Mouse (Mus musculus) cortical plate, adult 2 months (tissue): ENCODE data around the gene Tmprss11g. TPM values are rescaled to one million over a fixed set of nuclear protein-coding genes. Genes with fewer than 3 reads are reported as not detected.

Source experiments
- H3K27ac ChIP-seq: fragments of 200-500 bp; 2 replicates; pipeline ENCODE4 v1.5.1; 2012; ENCODE audit warnings: low read length, control low read depth, inconsistent platforms; ENCODE audit not compliant: insufficient read depth
- H3K4me1 ChIP-seq: fragments of 200-500 bp; 2 replicates; pipeline ENCODE4 v1.6.1; 2011; ENCODE audit warnings: low read length; ENCODE audit not compliant: control insufficient read depth, insufficient read depth
- H3K4me3 ChIP-seq: fragments of 200-500 bp; 2 replicates; pipeline ENCODE4 v1.5.1; 2011; ENCODE audit warnings: mild to moderate bottlenecking, low read length, control low read depth; ENCODE audit not compliant: insufficient read depth
- CTCF ChIP-seq: fragments of 200-500 bp; IDR thresholded peaks from 2 replicates; pipeline ENCODE4 v1.5.1; 2011; ENCODE audit warnings: mild to moderate bottlenecking, control low read depth, low read length; ENCODE audit not compliant: insufficient read depth; ENCODE audit errors: extremely low read depth
- POLR2A ChIP-seq: fragments of 200-500 bp; IDR thresholded peaks from 2 replicates; pipeline ENCODE4 v1.6.1; 2011; ENCODE audit warnings: mild to moderate bottlenecking, low read length, control low read depth; ENCODE audit not compliant: insufficient read depth; ENCODE audit errors: extremely low read depth
- polyA plus RNA-seq: library from polyadenylated mRNA; depleted of rRNA; stranded (reverse); fragments of >200 nt; gene quantifications from 2 replicates; pipeline ENCODE4 v1.2.3, GENCODE M21; 2012; rRNA removed

Gene Tmprss11g
- not detected in 2 replicates for polyA plus RNA-seq

DNA sequence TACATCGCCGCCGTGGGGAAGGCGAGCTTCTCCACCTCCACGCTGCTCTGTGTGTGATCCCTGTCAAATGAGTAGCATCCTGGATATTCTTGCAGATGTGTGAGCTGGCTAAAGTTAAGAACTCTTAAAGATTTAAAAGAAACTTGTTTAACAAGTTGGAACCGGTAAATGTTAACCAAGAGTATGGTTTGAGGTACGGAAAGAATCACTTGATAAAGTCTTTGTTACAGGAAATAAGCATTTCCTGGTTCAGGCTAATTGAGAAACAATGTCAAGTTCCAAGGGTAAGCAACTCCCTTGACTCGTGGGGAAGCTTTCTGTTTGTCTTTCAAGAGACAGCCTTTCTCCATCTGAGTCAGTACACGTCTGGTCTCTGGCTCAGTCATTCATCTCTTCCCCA, at the start of gene Tmprss11g:
Tmprss11g (minus strand) TSS at position 101 of the 400 bp plus-strand sequence.
- Histone ChIP-seq H3K4me1 (no peaks in the 10 kb centered on the region), H3K27ac (no peak within 1 kb of the TSS), H3K4me3 (no peak within 1 kb of the TSS)
- TF ChIP-seq POLR2A: no peak
- no peak for TF ChIP-seq CTCF

DNA sequence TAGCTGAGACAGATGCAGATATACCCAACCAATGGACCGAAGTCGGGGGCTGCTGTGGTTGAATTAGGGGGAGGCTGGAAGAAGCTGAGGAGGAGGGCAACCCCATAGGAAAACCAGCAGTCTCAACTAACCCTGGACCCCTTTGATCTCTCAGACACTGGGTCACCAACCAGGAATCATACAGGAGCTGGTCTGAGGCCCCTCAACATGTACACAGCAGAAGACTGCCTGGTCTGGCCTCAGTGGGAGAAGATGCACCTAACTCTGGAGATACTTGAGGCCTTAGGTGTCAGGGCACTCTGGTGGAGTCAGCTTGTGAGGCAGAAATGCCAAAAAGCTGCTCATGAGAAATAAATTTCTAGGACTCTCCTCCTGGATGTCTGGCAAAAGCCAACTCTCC, 28.3 kb upstream of the Tmprss11g start:
- Histone ChIP-seq H3K27ac (no peak overlapping the region), H3K4me1 (no peaks in the 10 kb centered on the region), H3K4me3 (no peak overlapping the region)
- TF ChIP-seq CTCF (no peak), POLR2A (no peak)

GRCm38 (mm10) chr5:86540601-86541000, 22.2 kb upstream of the Tmprss11g start:
- Histone ChIP-seq H3K27ac (no peak overlapping the region), H3K4me3 (no peak overlapping the region), H3K4me1 (no peaks in the 10 kb centered on the region)
- TF ChIP-seq CTCF (no peak), POLR2A (no peak)

- no peak overlapping the region for H3K4me3 ChIP-seq
- H3K27ac ChIP-seq: no peak overlapping the region
- TF ChIP-seq CTCF (no peak), POLR2A (no peak)
Measured at GRCm38 (mm10) chr5:86528725-86529124, 10.3 kb upstream of the Tmprss11g start.

DNA sequence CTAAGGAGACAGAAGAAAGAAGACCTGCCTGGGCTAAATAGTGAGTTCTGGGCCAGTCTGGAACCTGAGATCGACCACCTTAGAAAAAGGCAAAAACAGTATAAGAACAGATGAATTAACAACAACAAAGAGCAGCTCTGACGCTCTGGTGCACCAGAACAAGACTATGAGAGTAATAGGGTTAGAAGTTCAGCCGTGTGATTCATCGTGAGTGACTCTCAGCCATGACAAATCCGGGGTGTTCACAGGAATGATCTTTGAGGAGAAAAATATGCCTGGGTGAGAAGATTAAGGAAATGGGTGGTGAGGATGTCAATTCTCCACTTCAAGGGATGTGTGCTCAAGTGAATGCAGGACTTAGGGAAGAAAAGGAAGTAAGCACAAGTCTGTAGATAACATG, 6.9 kb downstream of the Tmprss11g start:
- Histone ChIP-seq H3K27ac (no peak overlapping the region), H3K4me3 (no peak overlapping the region), H3K4me1 (no peaks in the 10 kb centered on the region)
- TF ChIP-seq CTCF: no peak
- TF ChIP-seq POLR2A: no peak

More at GRCm38 (mm10) chr5:86528725-86529124, 10.3 kb upstream of the Tmprss11g start:
- no peaks in the 10 kb centered on the region for H3K4me1 ChIP-seq

- no peak overlapping the region for H3K4me3 ChIP-seq
- H3K27ac ChIP-seq: no peak overlapping the region
- no peaks in the 10 kb centered on the region for H3K4me1 ChIP-seq
- no peak for TF ChIP-seq POLR2A
- no peak for TF ChIP-seq CTCF
Measured at GRCm38 (mm10) chr5:86493453-86493852, 24.9 kb downstream of the Tmprss11g start.

- Histone ChIP-seq H3K27ac (no peak overlapping the region), H3K4me1 (no peaks in the 10 kb centered on the region), H3K4me3 (no peak overlapping the region)
- TF ChIP-seq CTCF (no peak), POLR2A (no peak)
Measured at GRCm38 (mm10) chr5:86482562-86482961, 35.8 kb downstream of the Tmprss11g start.

- H3K27ac ChIP-seq: no peak overlapping the region
- H3K4me1 ChIP-seq: no peaks in the 10 kb centered on the region
- TF ChIP-seq CTCF (no peak), POLR2A (no peak)
Measured at GRCm38 (mm10) chr5:86482031-86482430, 36.4 kb downstream of the Tmprss11g start.

DNA sequence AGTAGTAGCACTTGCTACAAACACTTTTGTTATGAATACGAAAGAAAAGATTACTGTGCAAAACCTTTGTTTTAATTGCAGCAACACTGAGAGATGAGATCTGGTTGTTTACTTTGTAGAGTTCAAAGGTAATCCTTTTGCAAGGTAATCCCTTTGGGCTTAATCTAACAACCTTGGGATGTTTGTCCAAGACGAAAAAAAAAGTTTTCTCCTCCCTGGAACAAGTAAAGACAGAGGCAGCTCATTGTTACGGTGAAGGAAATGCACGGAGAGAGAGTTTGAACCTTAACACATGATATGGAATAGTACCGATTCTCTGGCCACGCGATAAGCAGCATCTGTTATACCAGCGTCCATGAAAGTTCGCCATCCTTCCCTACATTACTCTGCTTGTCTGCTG, 44.5 kb downstream of the Tmprss11g start:
- TF ChIP-seq CTCF: no peak
- no peak for TF ChIP-seq POLR2A
- Histone ChIP-seq H3K4me3 (no peak overlapping the region), H3K27ac (no peak overlapping the region), H3K4me1 (no peaks in the 10 kb centered on the region)

More at GRCm38 (mm10) chr5:86482031-86482430, 36.4 kb downstream of the Tmprss11g start:
- H3K4me3 ChIP-seq: no peak overlapping the region

DNA sequence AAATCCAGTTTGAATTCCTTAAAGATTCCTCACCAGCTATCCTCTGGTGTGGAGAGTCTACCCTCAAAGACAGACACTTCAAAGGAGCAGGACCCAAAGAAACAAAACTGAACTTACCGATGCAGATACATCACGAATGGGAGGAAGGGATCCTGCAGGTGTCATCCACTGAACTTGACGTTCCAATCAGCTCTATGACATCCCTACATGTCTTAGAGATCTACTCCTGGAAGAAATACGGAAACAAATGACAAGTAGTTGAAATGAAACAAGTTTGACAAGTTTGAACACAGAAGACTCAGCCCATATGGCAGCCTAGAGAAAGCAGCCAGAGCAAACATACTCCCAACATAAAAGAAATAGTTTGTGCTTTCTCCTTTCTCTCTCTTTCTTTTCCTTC, 49.5 kb downstream of the Tmprss11g start, which contains the start of gene Tmprss11a:
Tmprss11a (minus strand) TSS at position 101 of the 400 bp plus-strand sequence.
- Histone ChIP-seq H3K4me3 (no peak within 1 kb of the TSS), H3K4me1 (no peaks in the 10 kb centered on the region), H3K27ac (no peak within 1 kb of the TSS)
- no peak for TF ChIP-seq CTCF
- no peak for TF ChIP-seq POLR2A

DNA sequence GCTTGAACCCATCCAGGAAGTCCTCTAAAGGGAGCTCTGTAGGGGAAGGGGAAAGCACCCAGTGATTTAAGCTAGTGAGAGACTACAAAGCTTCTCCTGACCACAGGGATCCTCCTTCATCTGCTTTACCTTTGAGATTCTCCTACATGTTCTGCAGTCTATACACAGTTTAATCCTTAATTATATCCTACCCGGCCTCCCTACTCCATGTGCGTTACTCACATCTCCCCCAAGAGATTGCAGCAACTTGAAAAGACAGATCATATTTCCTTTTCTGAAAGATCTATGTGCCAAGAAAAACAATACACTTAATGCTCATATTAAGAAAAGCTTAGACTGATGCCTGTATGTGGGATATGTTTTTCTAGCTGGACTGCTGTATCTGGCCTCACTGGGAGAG, 79.1 kb downstream of the Tmprss11g start:
- H3K27ac ChIP-seq: no peak overlapping the region

More for the DNA sequence above, 79.1 kb downstream of the Tmprss11g start:
- TF ChIP-seq CTCF (no peak), POLR2A (no peak)
- Histone ChIP-seq H3K4me3 (no peak overlapping the region), H3K4me1 (no peaks in the 10 kb centered on the region)
